Mouse (Mus musculus): Measurements from ENCODE around the gene Dlec1. TPM values are rescaled to one million over a fixed set of nuclear protein-coding genes. Genes with fewer than 3 reads are reported as not detected.

The Dlec1 gene
- polyA plus RNA-seq, 1 experiment from 2014 or later: 8.7 TPM

GRCm38 (mm10) chr9:119071786-119072185 is 30.5 kb upstream of the Dlec1 start:
- CTCF ChIA-PET: interaction anchor here (1.5 kb wide), 1 partner anchor 151 kb away, joined by 4 read pairs; no protein-coding TSS in a partner anchor
- POLR2A ChIA-PET: no interaction called here
- no peak for TF ChIP-seq CTCF (IDR thresholded peaks at IDR 0.05)
- no peaks in the 10 kb centered on the region for H3K27me3 ChIP-seq
- no peak for DNase-seq (ENCODE audit: low read depth, low spot score)
- in situ Hi-C loops (cut with MboI; ENCODE audit: low pct_unique_long_range_greater_than_20kb): no loop called here
- no peak for ATAC-seq

- no peak for DNase-seq (ENCODE audit: low read depth, low spot score)
- POLR2A ChIA-PET: no interaction called here
- in situ Hi-C loops (cut with MboI; ENCODE audit: low pct_unique_long_range_greater_than_20kb): no loop called here
- H3K27me3 ChIP-seq: no peaks in the 10 kb centered on the region
- ATAC-seq: no peak
- CTCF ChIA-PET: interaction anchor here (1.5 kb wide), 1 partner anchor 153 kb away, joined by 4 read pairs; no protein-coding TSS in a partner anchor
- no peak for TF ChIP-seq CTCF (IDR thresholded peaks at IDR 0.05)
Measured at GRCm38 (mm10) chr9:119073184-119073895, 28.9 kb upstream of the Dlec1 start.

GRCm38 (mm10) chr9:119075685-119076084 is 26.6 kb upstream of the Dlec1 start:
- ATAC-seq (no peak), DNase-seq (ENCODE audit: low read depth, low spot score) (no peak)
- ChIA-PET POLR2A (no interaction called here), CTCF (interaction anchor here (0.7 kb wide), 1 partner anchor 8 kb away, joined by 3 read pairs; no protein-coding TSS in a partner anchor)
- H3K27me3 ChIP-seq: no peaks in the 10 kb centered on the region
- no peak for TF ChIP-seq CTCF (IDR thresholded peaks at IDR 0.05)
- in situ Hi-C loops (cut with MboI; ENCODE audit: low pct_unique_long_range_greater_than_20kb): no loop called here

GRCm38 (mm10) chr9:119080040-119080675 is 22.1 kb upstream of the Dlec1 start:
- no peak for ATAC-seq
- in situ Hi-C loops (cut with MboI; ENCODE audit: low pct_unique_long_range_greater_than_20kb): no loop called here
- POLR2A ChIA-PET: interaction anchor here (0.6 kb wide), 1 partner anchor 20 kb away, joined by 4 read pairs; no protein-coding TSS in a partner anchor

GRCm38 (mm10) chr9:119082039-119082438 is 20.2 kb upstream of the Dlec1 start:
- no peak for ATAC-seq
- ChIA-PET CTCF (no interaction called here), POLR2A (no interaction called here)
- TF ChIP-seq CTCF (IDR thresholded peaks at IDR 0.05): no peak
- in situ Hi-C loops (cut with MboI; ENCODE audit: low pct_unique_long_range_greater_than_20kb): no loop called here
- no peaks in the 10 kb centered on the region for H3K27me3 ChIP-seq
- no peak for DNase-seq (ENCODE audit: low read depth, low spot score)

More at GRCm38 (mm10) chr9:119080040-119080675, 22.1 kb upstream of the Dlec1 start:
- CTCF ChIA-PET: no interaction called here
- no peak for DNase-seq (ENCODE audit: low read depth, low spot score)
- no peaks in the 10 kb centered on the region for H3K27me3 ChIP-seq
- TF ChIP-seq CTCF (IDR thresholded peaks at IDR 0.05): no peak

GRCm38 (mm10) chr9:119082656-119083430 is 19.4 kb upstream of the Dlec1 start:
- ChIA-PET POLR2A (interaction anchor here (0.6 to 1.6 kb wide), 2 partner anchors 10 to 19 kb away, joined by 4 read pairs; partner anchors contain the start of gene Plcd1), CTCF (no interaction called here)
- no peaks in the 10 kb centered on the region for H3K27me3 ChIP-seq
- DNase-seq (ENCODE audit: low read depth, low spot score) (no peak), ATAC-seq (no peak)
- in situ Hi-C loops (cut with MboI; ENCODE audit: low pct_unique_long_range_greater_than_20kb): no loop called here
- TF ChIP-seq CTCF (IDR thresholded peaks at IDR 0.05): no peak

DNA sequence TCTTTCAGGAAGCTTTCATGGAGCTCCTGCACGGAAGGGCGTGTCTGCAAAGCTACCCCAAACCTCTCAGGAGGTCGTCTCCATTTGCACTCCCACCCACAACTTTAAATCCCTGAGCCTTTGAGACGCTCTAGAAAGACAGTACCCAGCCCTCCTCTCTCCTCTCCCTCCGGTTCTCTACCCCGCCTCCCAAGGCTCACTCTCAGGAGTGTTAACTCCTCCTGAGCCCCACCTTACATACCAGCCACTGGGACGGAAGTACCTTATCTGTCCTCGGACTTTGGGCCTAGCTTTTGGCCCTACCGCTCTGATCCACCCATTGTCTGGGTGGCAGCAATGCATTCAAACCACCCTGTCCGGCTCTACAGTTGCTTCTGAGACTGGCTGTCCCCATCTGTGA is 18.3 kb upstream of the Dlec1 start:
- in situ Hi-C loops (cut with MboI; ENCODE audit: low pct_unique_long_range_greater_than_20kb): no loop called here
- no peak for TF ChIP-seq CTCF (IDR thresholded peaks at IDR 0.05)
- DNase-seq (ENCODE audit: low read depth, low spot score) (no peak), ATAC-seq (no peak)
- no peaks in the 10 kb centered on the region for H3K27me3 ChIP-seq
- ChIA-PET POLR2A (interaction anchor here (0.6 to 1.6 kb wide), 2 partner anchors 9 to 20 kb away, joined by 4 read pairs; partner anchors contain the start of gene Plcd1), CTCF (interaction anchor here (0.9 kb wide), 1 partner anchor 14 kb away, joined by 3 read pairs; no protein-coding TSS in a partner anchor)

GRCm38 (mm10) chr9:119086451-119086850 is 15.8 kb upstream of the Dlec1 start:
- in situ Hi-C loops (cut with MboI; ENCODE audit: low pct_unique_long_range_greater_than_20kb): no loop called here
- DNase-seq (ENCODE audit: low read depth, low spot score) (no peak), ATAC-seq (no peak)
- ChIA-PET POLR2A (no interaction called here), CTCF (interaction anchor here (1.3 kb wide), 1 partner anchor 36 kb away, joined by 3 read pairs; no protein-coding TSS in a partner anchor)
- H3K27me3 ChIP-seq: no peaks in the 10 kb centered on the region
- no peak for TF ChIP-seq CTCF (IDR thresholded peaks at IDR 0.05)

DNA sequence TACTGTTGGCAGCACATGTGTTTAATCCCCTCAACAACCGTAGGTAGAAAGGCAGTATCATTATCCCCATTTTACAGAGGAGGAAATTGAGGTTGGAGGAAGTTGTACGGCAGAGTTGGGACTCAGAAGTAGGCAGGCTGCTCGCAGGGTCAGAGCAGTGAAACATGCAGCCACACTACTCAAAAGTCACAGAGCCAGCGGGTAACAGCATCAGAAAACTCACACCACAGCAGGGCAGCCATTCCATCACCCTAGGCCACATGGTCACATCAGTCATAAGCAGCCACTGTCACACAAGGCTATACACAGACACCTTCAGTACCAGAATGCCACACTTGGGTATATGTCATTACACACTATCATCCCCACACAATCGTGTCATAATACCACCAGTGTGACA is 15.0 kb upstream of the Dlec1 start:
- POLR2A ChIA-PET: no interaction called here
- CTCF ChIA-PET: interaction anchor here (1.3 kb wide), 1 partner anchor 37 kb away, joined by 3 read pairs; no protein-coding TSS in a partner anchor
- no peak for TF ChIP-seq CTCF (IDR thresholded peaks at IDR 0.05)
- no peaks in the 10 kb centered on the region for H3K27me3 ChIP-seq
- no peak for ATAC-seq
- in situ Hi-C loops (cut with MboI; ENCODE audit: low pct_unique_long_range_greater_than_20kb): no loop called here
- no peak for DNase-seq (ENCODE audit: low read depth, low spot score)

GRCm38 (mm10) chr9:119088148-119088801 is 14.0 kb upstream of the Dlec1 start:
- DNase-seq (ENCODE audit: low read depth, low spot score): no peak
- in situ Hi-C loops (cut with MboI; ENCODE audit: low pct_unique_long_range_greater_than_20kb): no loop called here
- CTCF ChIA-PET: no interaction called here
- no peaks in the 10 kb centered on the region for H3K27me3 ChIP-seq
- POLR2A ChIA-PET: no interaction called here
- no peak for TF ChIP-seq CTCF (IDR thresholded peaks at IDR 0.05)
- ATAC-seq: peak; percentile 65

Measured in Patski (cell line).